Mouse (Mus musculus) G1E (cell line): Measurements from ENCODE around the gene Nsun2.

Source experiments
- CTCF ChIP-seq: IDR thresholded peaks from 2 replicates; pipeline ENCODE4 v1.5.1; 2012; ENCODE audit warnings: low read depth, low read length, inconsistent platforms, mixed read lengths
- GATA1 ChIP-seq: IDR thresholded peaks from 2 replicates; pipeline ENCODE4 v1.6.1; 2012; ENCODE audit warnings: borderline replicate concordance, low read length, inconsistent platforms, mixed read lengths
- GATA2 ChIP-seq: IDR thresholded peaks from 2 replicates; pipeline ENCODE4 v1.6.1; 2012; ENCODE audit warnings: low read depth, low read length, inconsistent platforms, borderline replicate concordance
- POLR2AphosphoS5 ChIP-seq: IDR thresholded peaks from 2 replicates; pipeline ENCODE4 v1.6.1; 2012; ENCODE audit warnings: low read depth, low read length, inconsistent platforms; ENCODE audit not compliant: insufficient replicate concordance
- TAL1 ChIP-seq: conservative IDR thresholded peaks from 2 replicates; pipeline ENCODE4 v1.6.1; 2012; ENCODE audit warnings: low read depth, low read length, inconsistent platforms, mixed read lengths

GRCm38 (mm10) chr13:69640541-69640940 lies 107.0 kb downstream of the Nsun2 start:
- TF ChIP-seq CTCF (no peak), TAL1 (no peak), POLR2AphosphoS5 (no peak), GATA1 (no peak), GATA2 (no peak)
